Mouse (Mus musculus): Measurements from ENCODE around the gene Rps9. TPM values are rescaled to one million over a fixed set of nuclear protein-coding genes. Genes with fewer than 3 reads are reported as not detected.
A peak's percentile ranks its signal among the peaks of the same experiment; 100 is the strongest.

The Rps9 gene
- polyA plus RNA-seq, 1 experiment from 2014 or later, result 1,498 TPM

Small RNA genes lying within 50 kb of the gene (microRNA-seq; reads per million reads assigned to microRNA genes)
- 2.4 reads per million, percentile 8 among the genes with 10 or more reads in this experiment for gene Mir3572

Other genes starting within 250 kb of the Rps9 start
- gene Tarm1, start 201.4 kb upstream of the Rps9 start, polyA plus RNA-seq (2015; fragmentation: Nextera tagmentation; extraction: Ambion mirVana), result 0.29 TPM in 1 of 2 replicates, not detected in the other
- gene Oscar, start 87.8 kb upstream of the Rps9 start, polyA plus RNA-seq (2015; fragmentation: Nextera tagmentation; extraction: Ambion mirVana), result 0.08 and 0.14 TPM in 2 replicates
- gene Ndufa3, start 86.6 kb upstream of the Rps9 start, polyA plus RNA-seq (2015; fragmentation: Nextera tagmentation; extraction: Ambion mirVana), result 435 and 440 TPM in 2 replicates
- 29.5 and 29.8 TPM in 2 replicates for gene Tfpt, start 74.1 kb upstream of the Rps9 start, polyA plus RNA-seq (2015; fragmentation: Nextera tagmentation; extraction: Ambion mirVana)
- gene Prpf31, start 74.0 kb upstream of the Rps9 start, polyA plus RNA-seq (2015; fragmentation: Nextera tagmentation; extraction: Ambion mirVana), result 121 and 124 TPM in 2 replicates
- gene Cnot3, start 58.7 kb upstream of the Rps9 start, polyA plus RNA-seq (2015; fragmentation: Nextera tagmentation; extraction: Ambion mirVana), result 63.7 and 66.8 TPM in 2 replicates
- gene Leng1, start 38.2 kb upstream of the Rps9 start, polyA plus RNA-seq (2015; fragmentation: Nextera tagmentation; extraction: Ambion mirVana), result 19.0 and 20.3 TPM in 2 replicates
- 5.7 and 6.2 TPM in 2 replicates for gene Tmc4, start 26.4 kb upstream of the Rps9 start, polyA plus RNA-seq (2015; fragmentation: Nextera tagmentation; extraction: Ambion mirVana)
- 268 and 271 TPM in 2 replicates for gene Tsen34, start 11.1 kb upstream of the Rps9 start, polyA plus RNA-seq (2015; fragmentation: Nextera tagmentation; extraction: Ambion mirVana)
- gene Mboat7, start 10.5 kb upstream of the Rps9 start, polyA plus RNA-seq (2015; fragmentation: Nextera tagmentation; extraction: Ambion mirVana), result 64.4 and 67.6 TPM in 2 replicates
- gene Pirb, start 16.4 kb downstream of the Rps9 start, polyA plus RNA-seq (2015; fragmentation: Nextera tagmentation; extraction: Ambion mirVana), result 0.37 and 0.46 TPM in 2 replicates
- not detected in 2 replicates for gene Gm15448, start 121.7 kb downstream of the Rps9 start, polyA plus RNA-seq (2015; fragmentation: Nextera tagmentation; extraction: Ambion mirVana)
- 0.08 and 0.14 TPM in 2 replicates for gene Pira2, start 141.1 kb downstream of the Rps9 start, polyA plus RNA-seq (2015; fragmentation: Nextera tagmentation; extraction: Ambion mirVana)
- not detected in 2 replicates for gene Gm14548, start 194.1 kb downstream of the Rps9 start, polyA plus RNA-seq (2015; fragmentation: Nextera tagmentation; extraction: Ambion mirVana)
- gene Lilra6, start 211.5 kb downstream of the Rps9 start, polyA plus RNA-seq (2015; fragmentation: Nextera tagmentation; extraction: Ambion mirVana), result 0.06 TPM in 1 of 2 replicates, not detected in the other

Measured in limb, embryonic 13.5 days (tissue).